Mouse (Mus musculus): Measurements from ENCODE around the gene Pard6b.
"Not testable (repeated sequence)": the region's sequence is repeated elsewhere in the genome, so short reads cannot be mapped to it uniquely, and the experiment has no call there.

The Pard6b gene

GRCm38 (mm10) chr2:168100008-168100407 is 19.2 kb downstream of the Pard6b start:
- DNase-seq (ENCODE audit: low spot score): no peak

GRCm38 (mm10) chr2:168101805-168102204 is 21.0 kb downstream of the Pard6b start:
- no peak for DNase-seq (ENCODE audit: low spot score)

- DNase-seq (ENCODE audit: low spot score): no peak
Observed at GRCm38 (mm10) chr2:168103341-168103740, 22.5 kb downstream of the Pard6b start.

GRCm38 (mm10) chr2:168104375-168105144 is 23.8 kb downstream of the Pard6b start:
- no peak for DNase-seq (ENCODE audit: low spot score)

GRCm38 (mm10) chr2:168105271-168105670 is 24.5 kb downstream of the Pard6b start:
- no peak for DNase-seq (ENCODE audit: low spot score)

GRCm38 (mm10) chr2:168106701-168107178 is 25.9 kb downstream of the Pard6b start:
- peak; percentile 83 for DNase-seq (ENCODE audit: low spot score)

- DNase-seq (ENCODE audit: low spot score): no peak
Observed at GRCm38 (mm10) chr2:168107356-168107755, 26.6 kb downstream of the Pard6b start.

GRCm38 (mm10) chr2:168107901-168108300 is 27.1 kb downstream of the Pard6b start:
- not testable (repeated sequence) for DNase-seq (ENCODE audit: low spot score)

- peak; percentile 72 for DNase-seq (ENCODE audit: low spot score)
Observed at GRCm38 (mm10) chr2:168111902-168112301, 31.1 kb downstream of the Pard6b start.

GRCm38 (mm10) chr2:168113263-168113662 is 32.5 kb downstream of the Pard6b start:
- no peak for DNase-seq (ENCODE audit: low spot score)

- no peak for DNase-seq (ENCODE audit: low spot score)
Observed at GRCm38 (mm10) chr2:168113692-168114091, 32.9 kb downstream of the Pard6b start.

GRCm38 (mm10) chr2:168114699-168115350 is 34.0 kb downstream of the Pard6b start:
- DNase-seq (ENCODE audit: low spot score): peak; percentile 51

- DNase-seq (ENCODE audit: low spot score): no peak
Observed at GRCm38 (mm10) chr2:168115826-168116225, 35.0 kb downstream of the Pard6b start.

- DNase-seq (ENCODE audit: low spot score): peak; percentile 56
Observed at GRCm38 (mm10) chr2:168117147-168117546, 36.3 kb downstream of the Pard6b start.

- no peak for DNase-seq (ENCODE audit: low spot score)
Observed at GRCm38 (mm10) chr2:168117553-168117952, 36.7 kb downstream of the Pard6b start.

- no peak for DNase-seq (ENCODE audit: low spot score)
Observed at GRCm38 (mm10) chr2:168117967-168118366, 37.2 kb downstream of the Pard6b start.

- no peak for DNase-seq (ENCODE audit: low spot score)
Observed at GRCm38 (mm10) chr2:168118456-168118855, 37.7 kb downstream of the Pard6b start.

GRCm38 (mm10) chr2:168119123-168119522 is 38.3 kb downstream of the Pard6b start:
- DNase-seq (ENCODE audit: low spot score): no peak

- DNase-seq (ENCODE audit: low spot score): no peak
Observed at GRCm38 (mm10) chr2:168120906-168121305, 40.1 kb downstream of the Pard6b start.

GRCm38 (mm10) chr2:168123652-168124051 is 42.8 kb downstream of the Pard6b start:
- no peak for DNase-seq (ENCODE audit: low spot score)

GRCm38 (mm10) chr2:168125288-168126089 is 44.7 kb downstream of the Pard6b start:
- no peak for DNase-seq (ENCODE audit: low spot score)

- DNase-seq (ENCODE audit: low spot score): no peak
Observed at GRCm38 (mm10) chr2:168127767-168128166, 47.0 kb downstream of the Pard6b start.
